Mouse (Mus musculus) neural tube, embryonic 14.5 days (tissue): ENCODE measurements around the gene St3gal3. TPM values are rescaled to one million over a fixed set of nuclear protein-coding genes. Genes with fewer than 3 reads are reported as not detected.

Experiments
- ATAC-seq: fragments of 200-750 bp; cut with Nextera tagmentation; 2 replicates; pipeline ENCODE4 v1.8.0; 2017; ENCODE audit warnings: low read depth, mild to moderate bottlenecking, moderate TSS enrichment, moderate library complexity
- H3K27ac ChIP-seq: fragments of 300-500 bp; sonication (generic); 2 replicates; pipeline ENCODE4 v1.5.1; 2014; ENCODE audit warnings: low read depth, mild to moderate bottlenecking, control low read depth, low read length, moderate library complexity, mixed read lengths
- H3K27me3 ChIP-seq: fragments of 300-500 bp; sonication (generic); 2 replicates; pipeline ENCODE4 v1.6.1; 2014; ENCODE audit warnings: low read length; ENCODE audit not compliant: control insufficient read depth, insufficient read depth
- H3K36me3 ChIP-seq: fragments of 300-500 bp; sonication (generic); 2 replicates; pipeline ENCODE4 v1.6.1; 2014; ENCODE audit warnings: low read length, mixed read lengths; ENCODE audit not compliant: control insufficient read depth, insufficient read depth
- H3K4me1 ChIP-seq: fragments of 300-500 bp; sonication (generic); 2 replicates; pipeline ENCODE4 v1.6.1; 2014; ENCODE audit warnings: low read length; ENCODE audit not compliant: control insufficient read depth, insufficient read depth
- H3K4me2 ChIP-seq: fragments of 300-500 bp; sonication (generic); 2 replicates; pipeline ENCODE4 v1.6.1; 2014; ENCODE audit warnings: mild to moderate bottlenecking, low read depth, low read length, control low read depth
- H3K4me3 ChIP-seq: fragments of 300-500 bp; sonication (generic); 2 replicates; pipeline ENCODE4 v1.5.1; 2014; ENCODE audit warnings: low read depth, low read length, control low read depth, mixed read lengths
- H3K9ac ChIP-seq: fragments of 300-500 bp; sonication (generic); replicated peaks from 2 replicates; pipeline ENCODE4 v1.6.1; 2014; ENCODE audit warnings: low read depth, mild to moderate bottlenecking, control low read depth, low read length, mixed read lengths
- H3K9me3 ChIP-seq: fragments of 300-500 bp; sonication (generic); 2 replicates; pipeline ENCODE4 v1.6.1; 2016; ENCODE audit warnings: low read length; ENCODE audit not compliant: control insufficient read depth
- WGBS: fragments of 180-500 bp; shearing (Covaris S2); extraction: QIAGEN DNeasy Blood & Tissue Kit; methylation state at CpG from one replicate; pipeline ENCODE4 v1.1.7; 2014; 5-methylcytosine and 5-hydroxymethylcytosine counted together
- polyA plus RNA-seq: library from polyadenylated mRNA; unstranded; fragments of >200 nt; fragmentation: Nextera tagmentation; extraction: Ambion mirVana; gene quantifications from 2 replicates; pipeline ENCODE4 v1.2.1, GENCODE M21; 2014

St3gal3 gene
- polyA plus RNA-seq, 1 experiment from 2014 or later, result 10.6 TPM

DNA sequence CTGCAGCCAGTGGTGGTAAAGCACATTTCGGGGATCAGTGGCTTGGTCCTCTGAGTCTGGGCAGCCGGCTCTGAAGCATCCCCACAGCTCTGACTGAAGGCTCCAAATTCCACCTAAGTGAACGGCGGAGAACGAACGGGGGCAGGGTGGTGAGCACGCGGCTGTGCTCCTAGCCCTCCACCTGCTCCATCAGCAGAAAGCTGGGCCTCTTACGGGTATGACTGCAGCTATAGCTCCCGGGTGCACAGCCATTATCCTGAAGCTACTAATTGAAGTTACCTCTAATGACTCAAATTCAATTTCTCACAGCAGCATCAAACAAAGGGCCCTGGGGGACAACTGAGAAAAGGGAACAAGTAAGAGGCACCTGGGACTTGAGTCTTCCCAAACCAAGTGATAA lies 12.4 kb upstream of the St3gal3 start:
- Histone ChIP-seq H3K36me3 (peaks cover 81% of the 10 kb centered on the region), H3K4me3 (no peak overlapping the region), H3K4me1 (no peaks in the 10 kb centered on the region; the same call in 1 of the 2 replicates), H3K27me3 (no peaks in the 10 kb centered on the region), H3K27ac (peak overlapping the region; percentile 68; the same call in 1 of the 2 replicates), H3K9me3 (no peaks in the 10 kb centered on the region), H3K4me2 (no peak overlapping the region), H3K9ac (no peak overlapping the region)
- WGBS, result 57% methylated on average over 10 of the region's 10 CpGs
- peak; percentile 89 for ATAC-seq

DNA sequence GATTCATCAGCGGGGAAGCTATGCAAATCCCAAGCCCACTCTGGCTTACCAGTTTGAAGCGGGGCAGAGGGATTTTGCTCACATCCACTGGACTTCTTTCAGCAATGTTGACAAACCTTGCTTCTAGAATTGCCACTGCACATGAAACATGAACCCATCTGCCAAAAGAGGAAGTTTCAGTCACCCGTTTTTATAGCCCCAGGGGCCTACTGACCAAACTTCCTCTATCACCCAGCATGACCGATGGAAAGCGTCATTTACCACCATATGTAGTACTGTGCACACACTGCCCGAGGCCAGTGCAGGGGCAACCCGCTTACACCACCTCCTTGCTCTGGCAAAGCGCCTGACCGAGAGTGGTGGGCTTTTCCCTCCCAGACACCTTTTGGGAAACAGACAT lies 9.6 kb upstream of the St3gal3 start:
- Histone ChIP-seq H3K4me2 (no peak overlapping the region), H3K9ac (no peak overlapping the region), H3K4me3 (no peak overlapping the region), H3K9me3 (no peaks in the 10 kb centered on the region), H3K36me3 (peaks cover 87% of the 10 kb centered on the region), H3K27ac (no peak overlapping the region), H3K27me3 (no peaks in the 10 kb centered on the region), H3K4me1 (no peaks in the 10 kb centered on the region; the same call in 1 of the 2 replicates)
- 84% methylated on average over 9 of the region's 9 CpGs for WGBS
- no peak for ATAC-seq

DNA sequence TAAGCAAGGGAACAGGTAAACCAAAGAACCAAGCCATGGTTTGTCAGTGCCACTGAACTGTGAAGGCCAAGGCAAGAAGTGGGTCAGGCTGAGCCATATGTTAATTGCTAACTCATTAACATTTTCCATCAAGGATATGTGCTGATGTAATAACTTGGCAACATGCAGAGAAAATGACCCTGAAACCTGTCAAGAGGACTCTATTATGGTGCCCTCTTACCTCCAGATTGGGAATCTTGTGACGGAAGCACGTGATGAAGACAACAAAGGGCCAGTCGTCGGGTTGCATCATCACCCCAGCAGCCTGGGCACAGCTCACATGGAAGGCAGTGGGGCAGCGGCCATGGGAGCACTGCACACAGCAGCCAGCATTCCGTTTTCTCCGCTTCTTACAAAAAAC lies 9.0 kb upstream of the St3gal3 start:
- no peak for ATAC-seq
- H3K4me3 ChIP-seq, result no peak overlapping the region
- peaks cover 89% of the 10 kb centered on the region for H3K36me3 ChIP-seq
- no peak overlapping the region for H3K27ac ChIP-seq
- H3K4me2 ChIP-seq, result no peak overlapping the region
- no peak overlapping the region for H3K9ac ChIP-seq
- no peaks in the 10 kb centered on the region; the same call in 1 of the 2 replicates for H3K4me1 ChIP-seq
- H3K27me3 ChIP-seq, result no peaks in the 10 kb centered on the region
- H3K9me3 ChIP-seq, result no peaks in the 10 kb centered on the region
- WGBS, result 89% methylated on average over 7 of the region's 7 CpGs

DNA sequence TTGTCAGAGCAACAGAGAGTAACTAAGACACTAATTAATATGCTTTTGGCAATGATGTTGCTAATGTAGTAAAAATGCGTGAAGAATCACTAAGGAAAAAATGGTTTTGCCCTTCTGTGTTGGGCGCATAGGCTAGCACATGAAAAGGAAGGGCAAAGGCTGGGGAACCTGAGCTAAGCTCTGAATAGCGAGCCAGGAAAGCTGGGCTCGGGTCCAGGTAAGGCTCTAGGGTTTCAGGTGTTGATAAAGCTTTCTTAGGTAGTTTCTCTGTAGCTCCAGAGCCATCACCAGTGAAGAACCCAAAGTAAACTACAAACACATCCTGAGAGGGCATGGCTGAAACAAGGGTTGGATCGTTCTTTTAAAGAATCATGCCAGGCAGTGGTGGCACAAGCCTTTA lies 6.8 kb upstream of the St3gal3 start:
- peaks cover 90% of the 10 kb centered on the region for H3K36me3 ChIP-seq
- ATAC-seq, result no peak
- H3K27ac ChIP-seq, result no peak overlapping the region
- H3K9ac ChIP-seq, result no peak overlapping the region
- no peak overlapping the region for H3K4me3 ChIP-seq
- 95% methylated on average over 5 of the region's 5 CpGs for WGBS
- no peaks in the 10 kb centered on the region for H3K27me3 ChIP-seq
- no peak overlapping the region for H3K4me2 ChIP-seq
- H3K4me1 ChIP-seq, result no peaks in the 10 kb centered on the region
- no peaks in the 10 kb centered on the region for H3K9me3 ChIP-seq

DNA sequence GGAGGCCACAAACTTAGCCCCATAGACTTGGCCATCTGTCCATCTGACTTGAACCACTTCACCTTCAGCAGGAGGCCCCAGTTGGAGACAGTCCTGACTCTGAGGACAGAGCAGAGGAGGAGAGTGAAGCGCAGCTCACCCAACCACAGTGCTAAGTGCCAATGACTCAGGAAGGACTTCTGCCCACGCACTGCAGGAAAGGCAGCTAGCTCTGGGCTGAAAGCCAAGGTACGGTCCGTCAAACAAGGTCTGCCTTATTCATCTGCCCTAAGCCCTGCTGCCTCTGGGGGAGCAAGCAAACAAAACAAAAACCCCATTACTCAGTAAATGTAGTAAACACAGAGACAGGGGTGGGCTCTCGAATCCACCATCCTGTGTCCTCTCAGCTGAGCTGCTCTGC lies 4.2 kb upstream of the St3gal3 start:
- H3K4me3 ChIP-seq, result no peak overlapping the region
- no peak overlapping the region for H3K27ac ChIP-seq
- 73% methylated on average over 5 of the region's 5 CpGs for WGBS
- H3K4me2 ChIP-seq, result no peak overlapping the region
- no peaks in the 10 kb centered on the region for H3K9me3 ChIP-seq
- peaks cover 6% of the 10 kb centered on the region for H3K4me1 ChIP-seq
- no peak overlapping the region for H3K9ac ChIP-seq
- H3K36me3 ChIP-seq, result peaks cover 68% of the 10 kb centered on the region
- no peak for ATAC-seq
- no peaks in the 10 kb centered on the region for H3K27me3 ChIP-seq

DNA sequence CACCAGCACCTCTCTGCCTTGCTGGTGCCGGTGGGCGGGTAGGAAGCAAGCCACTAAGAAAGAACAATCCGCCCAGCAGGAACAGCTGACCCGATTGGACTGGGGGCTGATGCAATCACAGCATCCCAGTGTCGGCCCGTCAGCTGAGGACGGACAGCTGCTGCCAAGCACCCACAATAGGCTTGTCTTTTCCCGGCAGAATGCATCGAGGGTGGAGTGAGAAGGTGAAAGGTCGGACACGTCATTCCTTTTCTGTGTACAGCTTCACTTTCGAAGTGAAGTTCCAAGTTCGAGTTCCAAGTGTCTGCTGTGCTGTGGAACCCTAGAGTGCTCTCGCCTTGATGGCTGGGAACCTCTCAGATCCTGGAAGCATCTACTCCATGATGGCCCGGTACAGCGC lies 3.1 kb upstream of the St3gal3 start:
- Histone ChIP-seq H3K27me3 (no peaks in the 10 kb centered on the region), H3K4me3 (no peak overlapping the region), H3K9me3 (no peaks in the 10 kb centered on the region), H3K4me2 (no peak overlapping the region), H3K9ac (no peak overlapping the region), H3K27ac (no peak overlapping the region), H3K36me3 (peaks cover 57% of the 10 kb centered on the region), H3K4me1 (peaks cover 9% of the 10 kb centered on the region)
- 86% methylated on average over 16 of the region's 16 CpGs for WGBS
- ATAC-seq, result no peak

DNA sequence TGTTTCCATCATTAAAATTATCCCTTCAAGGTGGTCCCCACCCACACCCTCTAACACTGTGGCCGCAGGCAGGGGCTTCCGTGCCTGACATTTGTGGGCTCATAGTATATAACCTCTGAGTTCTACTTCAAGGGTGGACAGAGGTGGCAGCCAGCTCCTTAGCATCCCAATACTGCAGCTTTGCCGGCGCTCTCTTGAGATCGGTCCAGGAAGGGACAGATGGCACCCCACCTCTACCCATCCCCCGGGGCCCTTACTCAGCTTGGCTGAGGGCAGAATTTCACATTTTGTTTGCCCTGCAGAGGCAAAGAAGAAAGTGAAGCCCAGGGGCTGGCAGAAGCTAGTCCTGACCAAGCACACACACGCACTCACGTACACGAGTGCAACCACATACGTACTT lies 2.6 kb upstream of the St3gal3 start:
- Histone ChIP-seq H3K9me3 (no peaks in the 10 kb centered on the region), H3K27ac (no peak overlapping the region), H3K4me2 (no peak overlapping the region), H3K4me1 (peaks cover 13% of the 10 kb centered on the region), H3K27me3 (no peaks in the 10 kb centered on the region), H3K9ac (no peak overlapping the region), H3K4me3 (no peak overlapping the region), H3K36me3 (peaks cover 52% of the 10 kb centered on the region)
- WGBS, result 88% methylated on average over 10 of the region's 10 CpGs
- ATAC-seq, result no peak

DNA sequence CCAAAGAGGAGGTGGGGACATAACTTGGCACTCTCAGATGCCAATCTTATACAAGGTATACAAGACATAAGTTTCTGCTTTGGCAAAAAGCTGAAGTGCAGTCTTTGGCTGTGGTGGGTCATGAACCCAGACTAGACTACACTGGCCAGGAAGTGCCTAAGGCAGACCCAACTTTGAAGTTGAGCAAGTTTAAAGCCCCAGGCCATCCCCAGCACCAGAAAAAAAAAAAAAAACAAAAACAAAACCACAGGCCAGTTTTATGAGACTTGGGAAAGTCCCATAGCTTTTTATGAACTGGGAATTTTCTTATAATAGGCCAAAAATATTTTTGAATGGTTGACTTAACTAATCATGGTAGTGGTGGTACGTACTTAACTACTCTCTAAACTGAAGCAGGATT lies 700 bp upstream of the St3gal3 start:
- peaks cover 35% of the 10 kb centered on the region for H3K36me3 ChIP-seq

DNA sequence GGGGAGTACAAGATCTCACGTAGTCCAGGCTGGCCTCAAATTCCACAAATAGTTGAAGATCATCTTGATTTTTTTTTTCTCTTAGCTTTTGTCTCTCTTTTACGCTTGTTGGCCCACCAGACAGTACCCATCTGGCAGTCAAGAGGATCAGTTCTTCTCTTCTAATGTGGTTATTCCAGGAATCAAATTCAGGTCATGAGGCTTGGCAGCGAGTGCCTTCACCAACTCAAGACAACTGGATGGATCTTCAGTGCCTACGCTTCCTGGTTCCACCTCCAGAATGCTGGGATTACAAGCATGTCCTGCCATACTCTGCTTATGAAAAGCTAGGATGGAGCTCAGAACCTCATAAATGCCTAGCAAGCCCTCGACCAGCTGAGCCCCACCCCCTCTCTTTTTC lies 3.4 kb downstream of the St3gal3 start:
- 87% methylated on average over 5 of the region's 5 CpGs for whole genome bisulfite sequencing
- no peaks in the 10 kb centered on the region for H3K27me3 ChIP-seq
- H3K27ac ChIP-seq, result no peak overlapping the region
- ATAC-seq, result no peak
- H3K9me3 ChIP-seq, result no peaks in the 10 kb centered on the region
- no peak overlapping the region for H3K4me2 ChIP-seq
- H3K9ac ChIP-seq, result no peak overlapping the region
- peaks cover 13% of the 10 kb centered on the region for H3K4me1 ChIP-seq
- 0 out of 2 replicates have a peak, but pooled peaks cover 3% of the 10 kb centered on the region for H3K36me3 ChIP-seq
- H3K4me3 ChIP-seq, result no peak overlapping the region

More for the DNA sequence above, 700 bp upstream of the St3gal3 start:
- ATAC-seq, result no peak
- Histone ChIP-seq H3K4me1 (peaks cover 13% of the 10 kb centered on the region), H3K9me3 (no peaks in the 10 kb centered on the region), H3K27ac (peak overlapping the region; percentile 64; the same call in 1 of the 2 replicates), H3K4me3 (peak overlapping the region; percentile 95), H3K9ac (peak overlapping the region; percentile 90), H3K4me2 (peak overlapping the region; percentile 80), H3K27me3 (no peaks in the 10 kb centered on the region)
- WGBS, result 88% methylated on average over 1 of the region's 1 CpGs
